Mouse (Mus musculus) bone marrow, adult 2 months (tissue): ENCODE results near the gene Cyp24a1. TPM values are rescaled to one million over a fixed set of nuclear protein-coding genes. Genes with fewer than 3 reads are reported as not detected.

ENCODE experiments used
- H3K27ac ChIP-seq: fragments of 200-500 bp; 2 replicates; pipeline ENCODE4 v1.5.1; 2012; ENCODE audit warnings: low read depth, mild to moderate bottlenecking, control low read depth, inconsistent platforms, low read length; ENCODE audit not compliant: control insufficient read depth, poor library complexity, insufficient read depth
- H3K4me1 ChIP-seq: fragments of 200-500 bp; 2 replicates; pipeline ENCODE4 v1.6.1; 2011; ENCODE audit warnings: low read length; ENCODE audit not compliant: control insufficient read depth, insufficient read depth
- H3K4me3 ChIP-seq: fragments of 200-500 bp; replicated peaks from 2 replicates; pipeline ENCODE3; 2011; ENCODE audit warnings: mild to moderate bottlenecking, low read depth, low read length, control low read depth; ENCODE audit not compliant: control insufficient read depth
- CTCF ChIP-seq: fragments of 200-500 bp; IDR thresholded peaks from 2 replicates; pipeline ENCODE4 v1.5.1; 2011; ENCODE audit warnings: low read length, control low read depth; ENCODE audit not compliant: control insufficient read depth, insufficient read depth
- POLR2A ChIP-seq: fragments of 200-500 bp; IDR thresholded peaks from 2 replicates; pipeline ENCODE4 v1.6.1; 2011; ENCODE audit warnings: low read depth, mild to moderate bottlenecking, control low read depth, low read length, borderline replicate concordance; ENCODE audit not compliant: control insufficient read depth
- WGBS: fragments of 180-500 bp; shearing (Covaris S2); methylation state at CpG from one replicate; pipeline ENCODE4 v1.1.7; 2018; 5-methylcytosine and 5-hydroxymethylcytosine counted together
- polyA plus RNA-seq: library from polyadenylated mRNA; stranded (reverse); fragments of >200 nt; gene quantifications from 2 replicates; pipeline ENCODE4 v1.2.4, GENCODE M21; 2011; ENCODE audit warnings: low replicate concordance; ENCODE audit not compliant: missing spikeins, insufficient read depth, insufficient read length

Gene Cyp24a1
- polyA plus RNA-seq, 1 experiment: not detected

- WGBS: 76% methylated on average over 5 of the region's 5 CpGs
- no peaks in the 10 kb centered on the region for H3K4me1 ChIP-seq
- H3K4me3 ChIP-seq: no peak overlapping the region
- no peak for TF ChIP-seq CTCF
- no peak for TF ChIP-seq POLR2A
- no peak overlapping the region for H3K27ac ChIP-seq
These were observed 50.0 kb downstream of the Cyp24a1 start for GRCm38 (mm10) chr2:170446843-170447383.

GRCm38 (mm10) chr2:170445861-170446260, 51.1 kb downstream of the Cyp24a1 start:
- H3K27ac ChIP-seq: no peak overlapping the region
- no peak overlapping the region for H3K4me3 ChIP-seq
- 71% methylated on average over 5 of the region's 5 CpGs for WGBS
- TF ChIP-seq CTCF: no peak
- no peak for TF ChIP-seq POLR2A
- H3K4me1 ChIP-seq: no peaks in the 10 kb centered on the region

GRCm38 (mm10) chr2:170442535-170442934, 54.4 kb downstream of the Cyp24a1 start:
- WGBS: 72% methylated on average over 3 of the region's 3 CpGs
- H3K4me3 ChIP-seq: no peak overlapping the region
- 0 out of 2 replicates have a peak, but pooled peaks have one; percentile 14 for TF ChIP-seq CTCF
- no peak for TF ChIP-seq POLR2A

GRCm38 (mm10) chr2:170438782-170439181, 58.2 kb downstream of the Cyp24a1 start:
- H3K27ac ChIP-seq: no peak overlapping the region
- TF ChIP-seq CTCF (no peak), POLR2A (no peak)
- no peaks in the 10 kb centered on the region for H3K4me1 ChIP-seq
- H3K4me3 ChIP-seq: no peak overlapping the region
- WGBS: 73% methylated on average over 13 of the region's 13 CpGs

More at GRCm38 (mm10) chr2:170442535-170442934, 54.4 kb downstream of the Cyp24a1 start:
- Histone ChIP-seq H3K4me1 (no peaks in the 10 kb centered on the region), H3K27ac (no peak overlapping the region)

DNA sequence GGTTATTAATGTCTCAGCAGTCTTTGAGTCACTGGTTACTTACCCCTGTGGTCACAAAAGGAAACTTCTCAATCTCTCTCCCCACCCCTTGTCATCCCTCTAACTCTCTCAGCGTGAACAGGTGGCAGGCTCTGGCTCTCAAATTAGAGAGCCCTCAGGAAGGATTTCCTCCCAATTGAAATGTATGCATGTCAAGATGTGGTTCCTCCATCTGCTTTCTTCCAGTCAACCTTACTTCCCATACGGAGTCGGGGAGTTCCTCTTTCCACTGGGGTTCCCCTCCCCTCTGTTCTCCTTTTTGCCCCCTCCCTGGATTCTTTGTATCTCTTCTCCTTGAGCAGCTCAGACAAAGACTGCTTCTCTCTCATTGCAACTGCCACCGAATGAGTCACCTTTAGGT, 60.7 kb downstream of the Cyp24a1 start:
- TF ChIP-seq POLR2A (no peak), CTCF (no peak)
- WGBS: 2% methylated on average over 4 of the region's 4 CpGs
- H3K27ac ChIP-seq: no peak overlapping the region

More for the DNA sequence above, 60.7 kb downstream of the Cyp24a1 start:
- H3K4me1 ChIP-seq: no peaks in the 10 kb centered on the region
- no peak overlapping the region for H3K4me3 ChIP-seq

Other genes starting within 250 kb of the Cyp24a1 start
- gene Bcas1, start 69.3 kb downstream of the Cyp24a1 start, polyA plus RNA-seq: 2.4 TPM in 1 of 2 replicates, not detected in the other
- gene Pfdn4, start 717 bp downstream of the Cyp24a1 start, polyA plus RNA-seq: 22.9 and 55.7 TPM in 2 replicates
- gene 4930470P17Rik, start 104.9 kb upstream of the Cyp24a1 start, polyA plus RNA-seq: not detected in 2 replicates
- gene Dok5, start 234.7 kb upstream of the Cyp24a1 start, polyA plus RNA-seq: not detected in 2 replicates